Comparison of ENCODE assay signal across 13 mouse cellular contexts in the genomic region with DNA sequence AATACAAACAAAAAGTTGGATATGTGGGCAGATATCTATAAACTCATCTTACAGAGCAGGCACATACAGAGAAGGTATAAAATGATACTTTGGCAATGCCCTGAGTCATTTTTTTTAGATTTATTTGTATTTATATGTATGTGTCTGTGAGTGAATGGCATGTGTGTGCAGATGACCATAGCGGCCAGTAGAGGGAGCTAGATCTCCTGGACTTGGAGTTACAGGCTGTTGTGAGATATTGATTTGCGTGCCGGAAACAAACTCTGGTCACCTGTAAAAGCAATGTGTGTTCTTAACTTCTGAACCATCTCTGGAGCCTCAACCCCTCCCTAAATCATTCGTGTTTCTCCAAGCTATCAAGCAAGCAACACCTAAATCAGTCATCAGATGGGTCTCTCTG. TPM values are rescaled to one million over a fixed set of nuclear protein-coding genes. Genes with fewer than 3 reads are reported as not detected.
DNase-seq lines count a peak whose midpoint lies in the region; ATAC-seq and TF ChIP-seq lines count a peak whose summit lies in the region.
"Had no signal": no experiment of that assay in that cellular context is flagged by ENCODE, and none has a peak within 500 bp of the region (broad histone marks: within the 10 kb centered on the region; RNA-seq: fewer than 3 reads in every experiment).

No protein-coding gene starts in this region.

- no peak overlapping the region for H3K27ac ChIP-seq in forebrain, postnatal 0 days (ENCODE audit: low read depth, low read length)
- no peak overlapping the region for H3K27ac ChIP-seq in forebrain, embryonic 15.5 days (replicated peaks)
- no peak overlapping the region for H3K27ac ChIP-seq in liver, postnatal 0 days (ENCODE audit: low read depth)
- H3K27ac ChIP-seq in liver, embryonic 12.5 days: no peak overlapping the region
- no peak overlapping the region for H3K27ac ChIP-seq in ES-E14 (ENCODE audit: insufficient read depth, low read depth, low read length, poor library complexity, severe bottlenecking)
- H3K27ac ChIP-seq: limb, embryonic 15.5 days had no signal

- ATAC-seq in forebrain, postnatal 0 days: no peak
- ATAC-seq in forebrain, embryonic 15.5 days (replicated peaks): no peak
- ATAC-seq in liver, postnatal 0 days: no peak
- no peak for ATAC-seq in liver, embryonic 12.5 days
- ATAC-seq in megakaryocyte progenitor cell, adult 5-6 weeks (replicated peaks; ENCODE audit: poor library complexity): peak; percentile 44; the same call in 1 of the 2 replicates

- DNase-seq in forebrain, postnatal 0 days: no peak
- DNase-seq in liver, postnatal 0 days: no peak
- DNase-seq in ES-E14 (ENCODE audit: low read depth, low spot score): no peak
- DNase-seq in left cerebral cortex, adult 9 months (ENCODE audit: low spot score in 2 of 2): no peak
- no peak for DNase-seq in layer of hippocampus, adult 11-12 months (ENCODE audit: low spot score)
- DNase-seq: heart, adult 18-20 months; heart, postnatal 4 days had no signal

- WGBS in forebrain, postnatal 0 days: 84% methylated on average over 4 of the region's 4 CpGs
- 85% methylated on average over 4 of the region's 4 CpGs for WGBS in forebrain, embryonic 15.5 days
- 85% methylated on average over 4 of the region's 4 CpGs for WGBS in liver, postnatal 0 days (ENCODE audit: insufficient replicate concordance)
- 68% methylated on average over 4 of the region's 4 CpGs for WGBS in liver, embryonic 12.5 days (ENCODE audit: insufficient replicate concordance)

- H3K9me3 ChIP-seq in forebrain, postnatal 0 days (ENCODE audit: low read length): no peaks in the 10 kb centered on the region
- no peaks in the 10 kb centered on the region for H3K9me3 ChIP-seq in forebrain, embryonic 15.5 days
- no peaks in the 10 kb centered on the region for H3K9me3 ChIP-seq in liver, postnatal 0 days (ENCODE audit: low read length)
- H3K9me3 ChIP-seq in liver, embryonic 12.5 days (replicated peaks): no peaks in the 10 kb centered on the region
- no peaks in the 10 kb centered on the region for H3K9me3 ChIP-seq in ES-E14 (ENCODE audit: control insufficient read depth, insufficient read depth, low read depth, low read length)
- H3K9me3 ChIP-seq: limb, embryonic 15.5 days had no signal

- no peak overlapping the region for H3K4me3 ChIP-seq in forebrain, postnatal 0 days (ENCODE audit: low read depth, low read length)
- no peak overlapping the region for H3K4me3 ChIP-seq in forebrain, embryonic 15.5 days
- no peak overlapping the region for H3K4me3 ChIP-seq in liver, postnatal 0 days (ENCODE audit: low read depth, low read length)
- H3K4me3 ChIP-seq in liver, embryonic 12.5 days: no peak overlapping the region
- no peak overlapping the region for H3K4me3 ChIP-seq in ES-E14 (ENCODE audit: insufficient read depth in 1 of 2, low read depth in 1 of 2, low read length in 2 of 2, poor library complexity in 1 of 2, severe bottlenecking in 1 of 2)
- H3K4me3 ChIP-seq: erythroblast, embryonic 14.5 days; limb, embryonic 15.5 days had no signal

- in situ Hi-C loops in ES-E14 (cut with MboI; ENCODE audit: low sequenced_read_pairs in 2 of 2, unreplicated experiment in 2 of 2): loop anchor here (25.0 kb wide), 2 partner anchors 284 to 609 kb away; no protein-coding TSS in a partner anchor

- no peak overlapping the region for H3K9ac ChIP-seq in forebrain, postnatal 0 days
- no peak overlapping the region for H3K9ac ChIP-seq in forebrain, embryonic 15.5 days (replicated peaks)
- no peak overlapping the region for H3K9ac ChIP-seq in liver, postnatal 0 days (replicated peaks)
- H3K9ac ChIP-seq in liver, embryonic 12.5 days: no peak overlapping the region
- H3K9ac ChIP-seq in ES-E14 (ENCODE audit: insufficient read depth, low read depth, low read length, poor library complexity, severe bottlenecking): no peak overlapping the region
- H3K9ac ChIP-seq: limb, embryonic 15.5 days had no signal

- TF ChIP-seq CTCF in forebrain, postnatal 0 days (IDR thresholded peaks at IDR 0.05; ENCODE audit: low read depth): peak; percentile 37
- peak; percentile 42 for TF ChIP-seq CTCF in liver, postnatal 0 days (IDR thresholded peaks at IDR 0.05; ENCODE audit: low read depth)

- no peak overlapping the region for H3K4me2 ChIP-seq in forebrain, postnatal 0 days (ENCODE audit: low read depth)
- H3K4me2 ChIP-seq in forebrain, embryonic 15.5 days (replicated peaks): no peak overlapping the region
- no peak overlapping the region for H3K4me2 ChIP-seq in liver, postnatal 0 days (ENCODE audit: low read depth, low read length)
- no peak overlapping the region for H3K4me2 ChIP-seq in liver, embryonic 12.5 days
- H3K4me2 ChIP-seq: limb, embryonic 15.5 days had no signal

- TF ChIP-seq EP300 in liver, postnatal 0 days (IDR thresholded peaks at IDR 0.05; ENCODE audit: low read depth): no peak

- no peaks in the 10 kb centered on the region for H3K27me3 ChIP-seq in forebrain, postnatal 0 days (ENCODE audit: insufficient read depth, low read length)
- H3K27me3 ChIP-seq in forebrain, embryonic 15.5 days: no peaks in the 10 kb centered on the region
- H3K27me3 ChIP-seq in liver, postnatal 0 days (ENCODE audit: insufficient read depth, low read length): no peaks in the 10 kb centered on the region
- H3K27me3 ChIP-seq in liver, embryonic 12.5 days (replicated peaks): no peaks in the 10 kb centered on the region
- H3K27me3 ChIP-seq: limb, embryonic 15.5 days had no signal

- no peaks in the 10 kb centered on the region for H3K4me1 ChIP-seq in forebrain, postnatal 0 days (ENCODE audit: insufficient read depth)
- no peaks in the 10 kb centered on the region for H3K4me1 ChIP-seq in forebrain, embryonic 15.5 days
- H3K4me1 ChIP-seq in liver, postnatal 0 days (ENCODE audit: insufficient read depth): no peaks in the 10 kb centered on the region
- no peaks in the 10 kb centered on the region for H3K4me1 ChIP-seq in liver, embryonic 12.5 days
- H3K4me1 ChIP-seq in ES-E14 (ENCODE audit: control insufficient read depth in 2 of 2, insufficient read depth in 2 of 2, low read length in 2 of 2, poor library complexity in 1 of 2): no peaks in the 10 kb centered on the region
- H3K4me1 ChIP-seq: limb, embryonic 15.5 days had no signal

- peaks cover 61% of the 10 kb centered on the region for H3K36me3 ChIP-seq in forebrain, postnatal 0 days (ENCODE audit: insufficient read depth)
- peaks cover 63% of the 10 kb centered on the region for H3K36me3 ChIP-seq in forebrain, embryonic 15.5 days
- no peaks in the 10 kb centered on the region for H3K36me3 ChIP-seq in liver, postnatal 0 days (replicated peaks; ENCODE audit: insufficient read depth, low read length)
- no peaks in the 10 kb centered on the region for H3K36me3 ChIP-seq in liver, embryonic 12.5 days
- H3K36me3 ChIP-seq in ES-E14 (ENCODE audit: control insufficient read depth, insufficient read depth, low read length, poor library complexity, severe bottlenecking): no peaks in the 10 kb centered on the region
- H3K36me3 ChIP-seq: limb, embryonic 15.5 days had no signal

TF ChIP-seq in ES-E14, 5 proteins besides CTCF, POLR2A, EP300 and RAD21:
- TF ChIP-seq MAFK (IDR thresholded peaks at IDR 0.05; ENCODE audit: insufficient read depth, low read depth, low read length) (no peak), CHD2 (IDR thresholded peaks at IDR 0.05; ENCODE audit: low read depth, low read length) (no peak), HCFC1 (IDR thresholded peaks at IDR 0.05; ENCODE audit: borderline replicate concordance, insufficient read depth, low read length) (no peak), ZC3H11A (IDR thresholded peaks at IDR 0.05; ENCODE audit: borderline replicate concordance, low read depth, low read length) (peak; percentile 61; the same call in 1 of the 2 replicates)

RNA-seq across cellular contexts. Expression of a gene that starts 12.9 kb away (rescaled TPM):
- 25.1 and 29.5 TPM in 2 replicates for total RNA-seq in forebrain, postnatal 0 days (2014; rRNA removed)
- 6.4 and 9.2 TPM in 2 replicates for polyA plus RNA-seq in forebrain, postnatal 0 days (2015; fragmentation: Nextera tagmentation; extraction: Ambion mirVana)
- 17.8 and 18.1 TPM in 2 replicates for polyA plus RNA-seq in forebrain, embryonic 15.5 days (2015; fragmentation: Nextera tagmentation; extraction: Ambion mirVana)
- 0.06 and 0.07 TPM in 2 replicates for polyA plus RNA-seq in liver, postnatal 0 days (2015; fragmentation: Nextera tagmentation; extraction: Ambion mirVana)
- 0.17 and 0.25 TPM in 2 replicates for polyA plus RNA-seq in liver, embryonic 12.5 days (2016; fragmentation: Nextera tagmentation; extraction: Ambion mirVana)
- total RNA-seq in ES-E14 (2012; rRNA removed): 2.0 and 3.4 TPM in 2 replicates
- not detected in 2 replicates for total RNA-seq in megakaryocyte progenitor cell, adult 5-6 weeks (2015)
- not detected in 2 replicates for total RNA-seq in megakaryocyte progenitor cell, adult 5-6 weeks (2017)
- total RNA-seq: monocyte, adult 5-6 weeks had no signal
- polyA plus RNA-seq: erythroblast, embryonic 14.5 days had no signal

RNA-seq across cellular contexts. Expression of a gene that starts 22.6 kb away (rescaled TPM):
- total RNA-seq in forebrain, postnatal 0 days (2014; rRNA removed): 25.2 and 30.1 TPM in 2 replicates
- polyA plus RNA-seq in forebrain, postnatal 0 days (2015; fragmentation: Nextera tagmentation; extraction: Ambion mirVana): 13.4 and 21.8 TPM in 2 replicates
- 32.3 and 35.4 TPM in 2 replicates for polyA plus RNA-seq in forebrain, embryonic 15.5 days (2015; fragmentation: Nextera tagmentation; extraction: Ambion mirVana)
- 6.5 and 9.2 TPM in 2 replicates for polyA plus RNA-seq in liver, postnatal 0 days (2015; fragmentation: Nextera tagmentation; extraction: Ambion mirVana)
- polyA plus RNA-seq in liver, embryonic 12.5 days (2016; fragmentation: Nextera tagmentation; extraction: Ambion mirVana): 14.3 and 14.8 TPM in 2 replicates
- total RNA-seq in ES-E14 (2012; rRNA removed): 33.9 and 38.2 TPM in 2 replicates
- 20.7 and 22.1 TPM in 2 replicates for total RNA-seq in megakaryocyte progenitor cell, adult 5-6 weeks (2015)
- total RNA-seq in megakaryocyte progenitor cell, adult 5-6 weeks (2017): 31.9 and 32.2 TPM in 2 replicates
- polyA plus RNA-seq: erythroblast, embryonic 14.5 days had no signal
